Mouse (Mus musculus) G1E (cell line): Measurements from ENCODE around the gene Gm21964. TPM values are rescaled to one million over a fixed set of nuclear protein-coding genes. Genes with fewer than 3 reads are reported as not detected.

Experiments
- ATAC-seq: 2 replicates; pipeline ENCODE4 v1.8.0; 2016; ENCODE audit warnings: mild to moderate bottlenecking; ENCODE audit not compliant: insufficient number of reproducible peaks, poor library complexity, low FRiP score, severe bottlenecking; ENCODE audit errors: extremely low read depth
- DNase-seq: peaks from one replicate; pipeline ENCODE4 v3.0.0; 2012; ENCODE audit warnings: low spot score
- H3K27me3 ChIP-seq: 2 replicates; pipeline ENCODE4 v1.6.1; 2012; ENCODE audit warnings: mild to moderate bottlenecking, low read length, inconsistent platforms; ENCODE audit not compliant: insufficient read depth
- H3K36me3 ChIP-seq: replicated peaks from 2 replicates; pipeline ENCODE3; 2012; ENCODE audit warnings: mild to moderate bottlenecking, inconsistent platforms
- H3K4me1 ChIP-seq: 2 replicates; pipeline ENCODE4 v1.6.1; 2012; ENCODE audit warnings: low read depth, low read length, inconsistent platforms, mixed read lengths; ENCODE audit not compliant: insufficient read depth
- H3K4me3 ChIP-seq: 2 replicates; pipeline ENCODE4 v1.5.1; 2012; ENCODE audit warnings: low read depth, mild to moderate bottlenecking, inconsistent platforms, low read length, moderate library complexity, mixed read lengths
- H3K9me3 ChIP-seq: replicated peaks from 2 replicates; pipeline ENCODE4 v1.6.1; 2012; ENCODE audit warnings: inconsistent platforms
- CTCF ChIP-seq: IDR thresholded peaks from 2 replicates; pipeline ENCODE4 v1.5.1; 2012; ENCODE audit warnings: low read depth, low read length, inconsistent platforms, mixed read lengths
- GATA1 ChIP-seq: IDR thresholded peaks from 2 replicates; pipeline ENCODE4 v1.6.1; 2012; ENCODE audit warnings: borderline replicate concordance, low read length, inconsistent platforms, mixed read lengths
- GATA2 ChIP-seq: IDR thresholded peaks from 2 replicates; pipeline ENCODE4 v1.6.1; 2012; ENCODE audit warnings: low read depth, low read length, inconsistent platforms, borderline replicate concordance
- POLR2AphosphoS5 ChIP-seq: IDR thresholded peaks from 2 replicates; pipeline ENCODE4 v1.6.1; 2012; ENCODE audit warnings: low read depth, low read length, inconsistent platforms; ENCODE audit not compliant: insufficient replicate concordance
- TAL1 ChIP-seq: conservative IDR thresholded peaks from 2 replicates; pipeline ENCODE4 v1.6.1; 2012; ENCODE audit warnings: low read depth, low read length, inconsistent platforms, mixed read lengths
- polyA plus RNA-seq: library from polyadenylated mRNA; stranded (reverse); fragments of >175 nt; gene quantifications from 2 replicates; pipeline ENCODE4 v1.2.3, GENCODE M21; 2012
- total RNA-seq, 2 experiments: library from RNA; stranded (forward) in 1 of 2; stranded (reverse) in 1 of 2; fragments of 200-1000 nt in 1 of 2; fragments of >200 nt in 1 of 2; fragmentation: Nextera tagmentation in 1 of 2; gene quantifications; 2 replicates each; pipeline ENCODE4 v1.2.3; 2014 to 2017

Gene Gm21964
- total RNA-seq (2014; fragmentation: Nextera tagmentation) (not detected in 2 replicates), total RNA-seq (2017) (0.12 TPM in 1 of 2 replicates, not detected in the other), polyA plus RNA-seq (not detected in 2 replicates)

DNA sequence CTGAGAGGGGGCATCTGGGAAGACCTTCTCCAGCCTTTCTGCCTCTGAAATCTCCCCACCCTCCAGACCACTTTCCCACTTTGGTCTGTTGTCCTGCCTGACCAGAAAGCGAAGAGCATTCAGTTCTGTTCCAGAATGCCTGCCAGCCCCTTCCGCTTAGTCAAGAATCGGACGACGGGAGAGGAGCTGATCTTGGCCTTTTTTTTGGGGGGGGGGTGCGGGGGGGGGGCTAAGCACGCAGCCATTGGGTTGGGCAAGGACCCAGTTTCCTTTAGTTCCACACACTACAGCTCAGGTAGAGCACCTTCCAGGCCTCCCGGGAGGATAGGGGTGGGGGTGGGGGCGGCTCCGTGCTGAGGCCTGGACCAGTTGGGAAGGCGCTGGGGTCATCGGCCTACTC is at the start of gene Gm21964:
Gm21964 (plus strand) TSS at position 301 of the 400 bp plus-strand sequence.
- TF ChIP-seq CTCF (no peak), TAL1 (no peak), GATA1 (no peak), GATA2 (no peak), POLR2AphosphoS5 (no peak)
- DNase-seq (no peak), ATAC-seq (no peak)
- Histone ChIP-seq H3K9me3 (peaks cover 68% of the 10 kb centered on the region), H3K4me3 (no peak within 1 kb of the TSS), H3K36me3 (no peaks in the 10 kb centered on the region), H3K27me3 (no peaks in the 10 kb centered on the region), H3K4me1 (no peaks in the 10 kb centered on the region)

DNA sequence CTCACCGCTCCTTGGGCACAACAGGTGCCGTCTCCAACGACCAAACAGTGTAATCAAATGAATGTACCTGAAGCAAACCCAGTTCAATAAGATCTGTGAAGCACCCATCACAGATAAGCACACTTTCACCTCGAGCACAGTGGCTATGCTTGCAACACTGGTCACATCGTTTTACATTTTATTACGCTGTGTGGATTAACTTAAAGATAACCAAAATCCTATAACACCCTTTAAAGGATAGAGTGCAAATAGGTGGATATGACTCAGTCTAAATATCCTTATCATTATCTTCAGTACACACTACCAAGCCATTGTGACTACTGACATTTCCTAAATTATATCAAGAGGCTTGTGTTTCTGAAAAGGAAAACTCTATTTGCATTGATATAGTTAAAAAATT is 49.8 kb upstream of the Gm21964 start:
- peaks cover 25% of the 10 kb centered on the region for H3K9me3 ChIP-seq
- no peaks in the 10 kb centered on the region for H3K27me3 ChIP-seq
- TF ChIP-seq GATA2 = no peak
- TF ChIP-seq GATA1 = no peak
- TF ChIP-seq TAL1 = no peak
- H3K4me3 ChIP-seq = no peak overlapping the region
- H3K4me1 ChIP-seq = no peaks in the 10 kb centered on the region
- no peaks in the 10 kb centered on the region for H3K36me3 ChIP-seq
- ATAC-seq (no peak), DNase-seq (no peak)

DNA sequence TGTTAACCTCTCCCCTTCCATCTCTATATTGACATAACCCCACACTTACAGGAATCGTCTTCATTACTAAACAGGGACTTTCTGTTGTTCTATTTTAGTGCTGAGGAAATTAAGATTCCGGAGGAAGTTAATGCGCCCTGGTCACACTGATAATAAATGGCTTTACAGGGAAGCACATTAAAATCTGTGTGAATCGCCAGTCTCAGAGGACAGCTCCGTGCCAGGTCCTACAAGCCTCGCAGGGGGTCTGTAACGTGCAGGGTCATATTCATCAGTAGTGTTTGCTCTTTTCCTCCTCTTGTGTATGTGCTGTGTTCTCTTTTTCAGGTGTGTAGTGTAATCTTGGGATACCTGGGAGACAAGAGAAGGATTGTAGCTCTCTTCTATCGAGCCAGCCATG is 42.8 kb upstream of the Gm21964 start:
- Histone ChIP-seq H3K9me3 (peaks cover 42% of the 10 kb centered on the region), H3K27me3 (no peaks in the 10 kb centered on the region), H3K4me3 (no peak overlapping the region), H3K36me3 (no peaks in the 10 kb centered on the region), H3K4me1 (no peaks in the 10 kb centered on the region)
- TF ChIP-seq CTCF (no peak), GATA1 (no peak), GATA2 (no peak), TAL1 (no peak), POLR2AphosphoS5 (no peak)
- ATAC-seq (no peak), DNase-seq (no peak)

DNA sequence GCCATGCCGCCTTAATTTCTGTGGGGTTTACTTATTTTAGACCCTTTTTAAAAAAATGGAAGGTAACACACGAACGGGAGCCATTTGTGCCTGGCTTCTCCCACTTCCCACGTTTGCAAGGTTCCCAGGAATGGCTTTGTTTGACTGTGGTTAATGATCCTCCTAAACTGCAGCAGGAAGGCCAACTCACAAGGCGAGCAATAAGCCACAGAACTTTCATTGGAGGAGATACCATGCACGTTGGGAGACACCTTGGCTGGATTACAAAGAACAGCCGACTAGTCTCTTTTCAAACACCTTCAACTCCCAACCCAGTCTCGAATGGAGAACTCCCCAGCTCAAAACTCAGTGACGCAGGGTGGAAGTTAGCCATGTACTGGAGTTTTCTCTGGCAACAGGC is 36.8 kb upstream of the Gm21964 start:
- TF ChIP-seq GATA1 = no peak
- TF ChIP-seq POLR2AphosphoS5 = no peak
- TF ChIP-seq CTCF = no peak
- no peak for TF ChIP-seq TAL1
- TF ChIP-seq GATA2 = no peak
- Histone ChIP-seq H3K27me3 (no peaks in the 10 kb centered on the region), H3K36me3 (no peaks in the 10 kb centered on the region), H3K4me3 (no peak overlapping the region), H3K9me3 (peaks cover 43% of the 10 kb centered on the region), H3K4me1 (no peaks in the 10 kb centered on the region)
- DNase-seq (no peak), ATAC-seq (no peak)

DNA sequence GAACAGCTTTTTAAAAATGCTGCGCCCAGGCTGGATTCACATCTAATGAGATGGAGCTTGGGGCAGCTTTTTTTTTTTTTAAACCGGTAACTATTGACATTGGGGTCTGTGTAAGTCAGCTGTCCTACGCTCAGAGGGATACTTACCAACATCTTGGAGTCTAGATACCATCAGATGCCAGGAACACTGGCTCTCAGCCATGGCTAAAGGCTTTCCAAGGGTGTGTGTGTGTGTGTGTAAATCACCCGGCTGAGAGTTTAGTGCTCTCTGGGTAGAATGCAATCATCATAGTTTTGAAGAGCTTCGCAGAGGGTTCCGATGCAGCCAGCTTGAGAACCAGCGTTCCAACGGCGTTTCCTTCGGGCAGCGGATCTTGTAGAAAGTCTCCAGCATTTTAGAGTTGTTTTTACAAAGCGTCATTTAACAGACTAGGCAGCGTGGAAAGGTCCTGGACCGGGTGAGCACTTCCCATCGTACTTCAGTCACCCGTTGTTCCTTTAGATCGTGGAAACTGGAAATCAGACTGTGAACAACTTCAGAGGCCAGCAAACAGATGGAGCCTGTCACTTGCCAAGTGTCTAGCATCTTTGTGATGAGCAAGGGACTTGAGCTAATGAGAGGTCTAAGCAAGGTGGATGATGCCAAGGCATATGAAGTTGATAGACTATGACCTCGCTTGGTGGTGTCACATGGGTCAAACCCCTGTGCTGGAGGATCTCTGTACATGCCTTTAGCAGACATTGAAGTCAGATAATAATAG is 36.2 kb upstream of the Gm21964 start:
- peaks cover 39% of the 10 kb centered on the region for H3K9me3 ChIP-seq
- TF ChIP-seq GATA1 (no peak), CTCF (no peak)
- H3K4me3 ChIP-seq = no peak overlapping the region
- DNase-seq = no peak
- no peaks in the 10 kb centered on the region for H3K27me3 ChIP-seq
- no peaks in the 10 kb centered on the region for H3K4me1 ChIP-seq
- no peaks in the 10 kb centered on the region for H3K36me3 ChIP-seq
- no peak for ATAC-seq

DNA sequence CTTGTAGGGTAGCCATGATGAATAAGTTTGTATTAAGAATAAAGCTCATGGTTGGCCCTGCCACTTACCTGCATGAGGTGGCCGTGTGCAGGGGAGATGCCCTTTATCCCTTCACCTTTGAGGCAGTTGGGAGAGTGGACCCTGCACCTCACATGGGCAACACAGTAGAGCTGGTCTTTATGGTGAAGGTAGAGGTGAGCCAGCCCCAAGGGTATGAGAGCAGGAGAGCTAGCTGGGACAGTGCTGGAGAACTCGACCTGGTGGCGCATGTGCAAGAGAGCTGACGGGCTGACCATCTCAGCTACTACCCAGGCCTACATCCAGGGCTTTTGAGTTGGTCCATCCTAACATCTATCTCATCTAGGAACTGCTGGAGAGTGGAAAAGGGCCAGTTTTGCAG is 35.3 kb upstream of the Gm21964 start:
- no peaks in the 10 kb centered on the region for H3K27me3 ChIP-seq
- DNase-seq = no peak
- H3K9me3 ChIP-seq = peaks cover 36% of the 10 kb centered on the region
- no peak for TF ChIP-seq TAL1
- TF ChIP-seq GATA1 = no peak
- no peak for TF ChIP-seq GATA2
- no peak for TF ChIP-seq POLR2AphosphoS5
- TF ChIP-seq CTCF = no peak
- H3K4me3 ChIP-seq = no peak overlapping the region
- ATAC-seq = no peak
- H3K4me1 ChIP-seq = no peaks in the 10 kb centered on the region
- H3K36me3 ChIP-seq = no peaks in the 10 kb centered on the region

DNA sequence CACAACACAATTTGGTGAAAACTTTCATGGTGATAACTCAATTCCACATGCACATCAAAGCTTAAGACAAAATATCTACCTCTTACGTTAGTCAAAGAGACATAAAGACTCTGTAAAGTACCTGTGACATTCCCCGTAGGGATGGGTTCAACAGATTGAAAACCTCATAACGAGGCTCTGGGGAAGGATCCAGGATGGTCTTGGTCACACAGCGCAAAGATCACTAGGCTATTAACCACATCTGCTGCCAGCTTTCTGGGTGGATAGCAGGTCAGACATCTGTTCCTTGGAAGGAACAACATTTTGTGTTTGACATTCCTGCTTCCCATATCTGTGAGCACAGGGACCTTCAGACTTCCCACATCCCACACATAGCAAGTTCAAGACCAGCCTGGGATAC is 31.3 kb upstream of the Gm21964 start:
- DNase-seq (no peak), ATAC-seq (no peak)
- no peaks in the 10 kb centered on the region for H3K27me3 ChIP-seq
- H3K4me3 ChIP-seq = no peak overlapping the region
- TF ChIP-seq GATA2 (no peak), CTCF (no peak), POLR2AphosphoS5 (no peak), GATA1 (no peak), TAL1 (no peak)
- H3K4me1 ChIP-seq = no peaks in the 10 kb centered on the region
- H3K9me3 ChIP-seq = peaks cover 25% of the 10 kb centered on the region
- no peaks in the 10 kb centered on the region for H3K36me3 ChIP-seq
